Mouse (Mus musculus) 3T3-L1 (cell line): ENCODE data around the gene Mrpl52.

ENCODE experiments used
- DNase-seq: peaks from one replicate; pipeline ENCODE4 v3.0.0-alpha.2; 2015; ENCODE audit warnings: low read depth, low spot score

Mrpl52 gene

GRCm38 (mm10) chr14:54426689-54427398 is at the start of gene Mrpl52:
Gene Mrpl52, plus strand, starts transcription at chr14:54426909.
- peak; percentile 91 for DNase-seq

GRCm38 (mm10) chr14:54377166-54377565 is 49.5 kb upstream of the Mrpl52 start:
- DNase-seq: no peak

GRCm38 (mm10) chr14:54379571-54379970 is 47.1 kb upstream of the Mrpl52 start:
- no peak for DNase-seq

GRCm38 (mm10) chr14:54380616-54381015 is 46.1 kb upstream of the Mrpl52 start:
- no peak for DNase-seq

- no peak for DNase-seq
These were observed 44.9 kb upstream of the Mrpl52 start for GRCm38 (mm10) chr14:54381816-54382215.

GRCm38 (mm10) chr14:54382641-54383040 is 44.1 kb upstream of the Mrpl52 start:
- no peak for DNase-seq

- peak; percentile 30 for DNase-seq
These were observed 43.3 kb upstream of the Mrpl52 start for GRCm38 (mm10) chr14:54383355-54383771.

- no peak for DNase-seq
These were observed 42.3 kb upstream of the Mrpl52 start for GRCm38 (mm10) chr14:54384396-54384795.

GRCm38 (mm10) chr14:54385968-54386618 is 40.6 kb upstream of the Mrpl52 start:
- DNase-seq: no peak

- no peak for DNase-seq
These were observed 39.2 kb upstream of the Mrpl52 start for GRCm38 (mm10) chr14:54387546-54387945.

GRCm38 (mm10) chr14:54390843-54391242 is 35.9 kb upstream of the Mrpl52 start:
- DNase-seq: no peak

- DNase-seq: no peak
These were observed 32.9 kb upstream of the Mrpl52 start for GRCm38 (mm10) chr14:54393794-54394193.

GRCm38 (mm10) chr14:54394309-54394708 is 32.4 kb upstream of the Mrpl52 start:
- DNase-seq: no peak

GRCm38 (mm10) chr14:54396685-54397084 is 30.0 kb upstream of the Mrpl52 start:
- DNase-seq: peak; percentile 9

- DNase-seq: no peak
These were observed 28.7 kb upstream of the Mrpl52 start for GRCm38 (mm10) chr14:54397872-54398527.

- peak; percentile 14 for DNase-seq
These were observed 28.2 kb upstream of the Mrpl52 start for GRCm38 (mm10) chr14:54398528-54398916.

GRCm38 (mm10) chr14:54398921-54399382 is 27.8 kb upstream of the Mrpl52 start:
- DNase-seq: no peak

GRCm38 (mm10) chr14:54401723-54402122 is 25.0 kb upstream of the Mrpl52 start:
- no peak for DNase-seq

- DNase-seq: no peak
These were observed 18.2 kb upstream of the Mrpl52 start for GRCm38 (mm10) chr14:54408336-54409056.

GRCm38 (mm10) chr14:54409057-54409645 is 17.6 kb upstream of the Mrpl52 start:
- no peak for DNase-seq

GRCm38 (mm10) chr14:54409980-54410810 is 16.5 kb upstream of the Mrpl52 start:
- no peak for DNase-seq
